Mouse (Mus musculus): ENCODE data around the gene Zswim3.

DNA sequence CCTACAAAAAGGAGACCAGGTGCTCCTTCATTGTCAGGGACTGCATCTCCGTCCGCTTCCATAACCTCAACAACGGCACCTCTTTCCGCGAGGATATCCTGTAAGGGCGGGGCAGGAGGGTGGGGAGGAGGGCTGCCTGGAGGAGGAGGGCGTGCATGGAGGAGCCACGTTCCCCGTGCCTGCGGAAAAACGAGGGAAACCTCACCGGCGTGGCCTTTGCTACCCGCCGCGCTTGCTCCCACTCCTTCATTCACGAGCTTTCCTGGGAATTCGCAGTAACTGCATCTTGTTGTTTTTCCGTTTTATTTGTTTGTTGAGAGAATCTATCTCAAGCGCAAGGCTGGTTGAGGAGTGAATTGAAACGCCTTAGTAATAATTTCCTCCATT is 427 bp downstream of the Zswim3 start:
- TF ChIP-seq GATA1 (IDR thresholded peaks at IDR 0.05; ENCODE audit: borderline replicate concordance, low read length) (no peak), FLI1 (IDR thresholded peaks at IDR 0.05; ENCODE audit: low read length) (no peak)
